Mouse (Mus musculus): ENCODE measurements around the gene Slc46a3. TPM values are rescaled to one million over a fixed set of nuclear protein-coding genes. Genes with fewer than 3 reads are reported as not detected.

Slc46a3 gene
- polyA plus RNA-seq, 1 experiment from 2014 or later: 3.9 TPM

DNA sequence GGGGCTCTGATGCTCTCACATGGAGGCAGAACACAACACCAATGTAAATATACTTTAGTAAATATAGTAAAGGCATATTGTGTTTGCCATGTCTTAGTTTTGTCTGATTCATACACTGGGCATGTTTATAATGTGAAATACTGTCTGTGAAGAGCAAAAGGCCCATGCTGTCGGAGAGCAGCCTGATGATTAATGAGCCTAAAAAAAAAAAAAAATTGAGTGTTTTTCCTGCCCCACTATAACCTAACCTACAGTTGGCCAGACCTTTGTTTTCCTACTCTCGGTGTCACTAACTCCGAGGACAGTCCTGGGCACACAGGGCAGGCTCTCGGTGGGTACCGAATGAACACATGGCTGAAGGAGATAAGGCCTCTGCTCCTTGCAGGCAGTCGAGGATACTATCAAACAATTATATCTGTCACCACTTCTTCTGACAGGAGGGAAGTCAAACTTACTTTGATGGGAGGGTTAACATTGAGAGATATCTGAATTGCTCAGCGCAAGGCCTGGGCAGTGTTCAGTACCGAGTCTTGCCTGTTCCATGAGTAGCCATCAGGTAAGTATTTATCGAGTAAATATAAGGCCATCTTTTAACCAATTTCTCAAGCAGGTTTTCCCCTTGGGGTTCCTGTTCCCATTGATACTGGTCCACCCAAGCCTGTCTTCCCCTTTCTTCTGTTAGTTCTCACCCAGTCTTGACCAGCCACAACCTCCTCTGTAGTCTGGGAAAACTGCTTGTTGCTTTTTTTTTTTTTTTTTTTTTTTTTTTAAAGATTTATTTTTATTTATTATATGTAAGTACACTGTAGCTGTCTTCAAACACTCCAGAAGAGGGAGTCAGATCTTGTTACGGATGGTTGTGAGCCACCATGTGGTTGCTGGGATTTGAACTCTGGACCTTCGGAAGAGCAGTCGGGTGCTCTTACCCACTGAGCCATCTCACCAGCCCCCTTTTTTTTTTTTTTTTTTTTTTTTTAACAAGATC lies 6.0 kb downstream of the Slc46a3 start:
- 91% methylated on average over 9 of the region's 12 CpGs for WGBS
- Histone ChIP-seq H3K27me3 (ENCODE audit: poor library complexity, severe bottlenecking) (peaks cover 16% of the 10 kb centered on the region), H3K9me3 (no peaks in the 10 kb centered on the region), H3K4me3 (no peak overlapping the region), H3K4me1 (peaks cover 9% of the 10 kb centered on the region), H3K27ac (no peak overlapping the region), H3K36me3 (replicated peaks) (no peaks in the 10 kb centered on the region; the same call in 1 of the 2 replicates)
- DNase-seq (ENCODE audit: extremely low spot score, low spot score): no peak

DNA sequence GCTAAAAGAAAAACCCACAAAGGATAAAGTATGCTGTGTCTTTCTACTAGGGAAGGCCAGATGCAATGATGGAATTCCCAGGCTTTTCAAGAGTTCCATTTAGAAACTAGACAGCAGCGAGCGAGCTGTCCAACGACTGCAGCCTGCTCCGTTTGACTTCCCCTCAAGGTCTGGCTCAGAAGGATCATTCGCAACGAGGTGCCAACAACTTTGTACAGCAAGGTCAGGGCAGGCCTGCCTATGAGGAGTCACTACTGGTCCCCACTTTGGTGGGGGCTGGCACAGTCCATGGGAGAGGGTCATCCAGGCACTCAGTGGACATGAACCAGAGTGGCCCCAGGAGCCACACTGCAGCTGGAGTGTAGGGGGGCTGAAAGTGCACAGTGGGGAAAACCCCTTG lies 11.0 kb downstream of the Slc46a3 start:
- Histone ChIP-seq H3K27ac (no peak overlapping the region), H3K4me1 (no peaks in the 10 kb centered on the region), H3K4me3 (no peak overlapping the region), H3K27me3 (ENCODE audit: poor library complexity, severe bottlenecking) (no peaks in the 10 kb centered on the region), H3K36me3 (replicated peaks) (peaks cover 34% of the 10 kb centered on the region), H3K9me3 (no peaks in the 10 kb centered on the region)
- 94% methylated on average over 6 of the region's 6 CpGs for WGBS
- DNase-seq (ENCODE audit: extremely low spot score, low spot score): no peak

DNA sequence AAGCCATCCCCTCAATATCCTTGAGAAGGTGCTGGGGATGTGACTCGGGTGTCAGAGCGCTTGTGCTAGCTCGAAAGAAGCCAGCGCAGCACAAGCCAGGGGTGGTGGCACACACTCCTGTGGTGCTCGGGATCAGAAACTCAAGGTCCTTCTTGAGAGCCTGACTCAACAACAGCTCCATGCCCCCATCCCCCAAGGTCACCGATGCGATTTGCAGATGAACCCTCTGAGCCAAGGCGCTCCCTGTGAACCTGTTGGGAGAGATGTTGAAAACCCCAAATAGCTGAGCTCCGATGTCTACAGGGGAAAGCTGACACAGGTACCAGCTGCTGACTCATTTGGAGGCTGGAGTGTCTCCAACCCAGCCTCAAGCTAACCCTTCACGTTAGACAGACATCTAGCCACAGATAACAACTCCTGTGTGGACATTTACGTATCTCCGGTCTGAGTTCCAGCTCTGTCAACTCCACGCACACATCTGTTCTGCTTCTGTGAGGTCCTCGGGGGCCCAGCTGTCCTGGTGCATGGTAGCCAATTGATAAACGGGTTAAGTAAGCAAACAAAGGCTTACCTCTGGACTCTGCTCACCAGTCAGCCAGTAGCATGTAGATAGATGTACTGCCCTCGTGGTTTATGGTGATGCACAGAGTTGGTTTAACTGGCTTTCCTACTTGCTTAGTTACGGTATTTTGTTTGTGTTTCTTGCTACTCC lies 14.5 kb downstream of the Slc46a3 start:
- H3K27me3 ChIP-seq (ENCODE audit: poor library complexity, severe bottlenecking): no peaks in the 10 kb centered on the region
- peaks cover 69% of the 10 kb centered on the region for H3K36me3 ChIP-seq (replicated peaks)
- 94% methylated on average over 17 of the region's 17 CpGs for WGBS
- no peak overlapping the region for H3K27ac ChIP-seq
- no peaks in the 10 kb centered on the region; the same call in 1 of the 2 replicates for H3K9me3 ChIP-seq
- no peaks in the 10 kb centered on the region for H3K4me1 ChIP-seq
- DNase-seq (ENCODE audit: extremely low spot score, low spot score): no peak
- no peak overlapping the region for H3K4me3 ChIP-seq

DNA sequence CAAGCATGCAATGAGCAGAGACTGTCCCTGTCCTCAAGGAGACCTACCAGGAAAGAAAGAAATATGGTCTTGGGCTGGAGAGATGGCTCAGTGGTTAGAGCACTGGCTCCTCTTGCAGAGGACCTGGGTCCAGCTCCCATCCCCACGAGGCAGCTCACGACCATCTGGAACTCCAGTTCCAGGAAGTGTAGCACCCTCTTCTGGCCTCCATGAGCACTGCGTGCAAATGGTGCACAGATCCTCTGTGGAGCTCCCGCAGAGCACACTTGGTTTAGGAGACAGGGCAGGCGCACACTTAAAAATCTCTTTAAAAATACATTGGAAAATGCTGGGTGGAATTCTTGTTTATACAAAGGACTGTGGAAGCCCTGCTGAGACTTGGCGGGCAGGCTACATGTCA lies 17.1 kb downstream of the Slc46a3 start:
- 93% methylated on average over 6 of the region's 6 CpGs for WGBS
- Histone ChIP-seq H3K4me3 (no peak overlapping the region), H3K9me3 (no peaks in the 10 kb centered on the region; the same call in 1 of the 2 replicates), H3K4me1 (no peaks in the 10 kb centered on the region), H3K27ac (no peak overlapping the region), H3K27me3 (ENCODE audit: poor library complexity, severe bottlenecking) (no peaks in the 10 kb centered on the region), H3K36me3 (replicated peaks) (peaks cover 93% of the 10 kb centered on the region)
- no peak for DNase-seq (ENCODE audit: extremely low spot score, low spot score)

DNA sequence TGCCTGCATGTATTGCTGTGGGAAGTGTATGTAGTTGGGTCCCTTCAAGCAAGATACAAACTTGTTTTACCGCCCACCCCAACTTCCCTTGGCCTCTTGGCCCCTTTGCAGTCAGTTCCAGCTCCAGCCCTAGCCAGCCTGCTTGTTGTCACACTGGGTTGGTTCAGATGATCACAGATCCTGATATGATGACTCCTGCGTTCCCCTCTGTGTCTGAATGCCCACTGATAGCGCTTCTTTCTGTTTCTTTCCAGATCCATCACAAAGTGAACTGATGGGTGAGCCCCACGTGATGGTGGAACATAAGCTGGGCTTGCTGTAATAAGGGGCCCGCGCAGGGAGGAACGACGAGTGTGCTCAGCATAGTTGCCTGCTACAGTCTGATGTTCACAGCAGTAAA lies 19.4 kb downstream of the Slc46a3 start:
- no peaks in the 10 kb centered on the region for H3K27me3 ChIP-seq (ENCODE audit: poor library complexity, severe bottlenecking)
- H3K4me3 ChIP-seq: no peak overlapping the region
- no peak overlapping the region for H3K27ac ChIP-seq
- WGBS: 93% methylated on average over 8 of the region's 8 CpGs
- no peaks in the 10 kb centered on the region; the same call in 1 of the 2 replicates for H3K9me3 ChIP-seq
- no peak for DNase-seq (ENCODE audit: extremely low spot score, low spot score)
- H3K4me1 ChIP-seq: no peaks in the 10 kb centered on the region
- H3K36me3 ChIP-seq (replicated peaks): peaks cover 100% of the 10 kb centered on the region

DNA sequence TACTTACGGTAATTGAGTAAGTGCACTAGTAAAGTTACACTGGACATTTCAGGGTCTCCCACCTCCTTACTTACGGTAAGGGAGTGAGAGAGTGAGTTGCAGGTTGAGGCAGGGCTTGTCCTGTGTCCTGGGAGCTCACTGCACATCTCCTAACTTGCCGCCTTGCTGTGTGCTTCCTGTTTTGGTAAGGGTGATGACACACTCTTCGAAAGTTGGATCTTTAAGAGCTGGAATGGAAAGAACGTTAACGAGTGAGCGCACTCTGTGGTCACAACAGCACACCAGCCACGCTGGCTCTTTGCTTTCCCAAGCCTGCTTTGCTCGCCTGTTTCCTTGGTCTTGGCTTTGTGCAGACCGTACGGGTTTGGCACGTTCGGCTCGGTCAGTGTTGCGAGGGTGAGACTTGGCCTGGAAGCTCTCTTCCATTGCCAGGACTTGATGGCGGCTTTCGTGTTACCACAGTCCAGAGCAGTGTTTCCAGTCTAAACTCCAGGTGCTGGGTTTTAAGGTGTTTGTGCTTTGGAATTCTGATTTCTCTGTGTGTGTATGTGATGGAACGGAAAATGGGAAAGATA lies 20.0 kb downstream of the Slc46a3 start:
- H3K27me3 ChIP-seq (ENCODE audit: poor library complexity, severe bottlenecking): no peaks in the 10 kb centered on the region
- H3K27ac ChIP-seq: no peak overlapping the region
- peaks cover 100% of the 10 kb centered on the region for H3K36me3 ChIP-seq (replicated peaks)
- no peaks in the 10 kb centered on the region for H3K4me1 ChIP-seq
- no peak for DNase-seq (ENCODE audit: extremely low spot score, low spot score)
- no peaks in the 10 kb centered on the region; the same call in 1 of the 2 replicates for H3K9me3 ChIP-seq
- WGBS: 95% methylated on average over 18 of the region's 18 CpGs
- no peak overlapping the region for H3K4me3 ChIP-seq

DNA sequence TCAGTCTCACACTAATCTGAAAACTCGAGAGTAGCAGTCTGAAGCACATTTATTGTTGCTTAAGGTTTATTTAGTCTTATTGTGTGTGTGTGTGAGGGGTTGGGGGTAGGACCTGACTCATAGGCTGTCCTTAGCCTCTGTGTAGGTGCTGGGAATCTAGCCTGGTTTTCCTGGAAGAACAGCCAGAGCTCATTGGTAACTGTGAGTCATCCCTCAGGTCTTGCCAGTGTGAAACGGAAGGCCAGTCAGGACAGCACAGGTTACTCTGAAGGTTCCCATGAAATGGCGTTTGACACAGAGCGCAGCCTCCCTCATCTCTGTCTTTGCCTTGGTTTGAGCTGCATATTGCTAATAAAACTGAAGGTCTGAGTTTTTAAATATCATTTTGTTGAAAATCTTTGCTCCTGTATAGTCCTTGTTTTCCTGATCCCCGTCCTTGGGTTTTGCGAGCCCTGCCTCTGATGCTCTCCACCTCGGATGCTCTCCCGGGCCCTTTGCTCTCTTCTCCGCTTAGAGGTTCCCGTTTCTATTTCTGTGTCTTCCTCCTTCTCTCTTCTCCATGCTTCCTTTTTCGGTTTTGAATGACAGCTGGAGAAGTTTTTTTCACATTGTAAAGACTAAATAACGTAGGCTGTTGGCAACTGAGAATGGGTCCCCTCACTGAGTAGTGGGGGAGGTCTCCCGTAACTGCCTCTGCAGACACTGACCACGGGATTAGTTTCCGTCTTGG lies 23.4 kb downstream of the Slc46a3 start:
- Histone ChIP-seq H3K4me3 (no peak overlapping the region), H3K4me1 (no peaks in the 10 kb centered on the region), H3K36me3 (replicated peaks) (peaks cover 100% of the 10 kb centered on the region), H3K9me3 (no peaks in the 10 kb centered on the region), H3K27me3 (ENCODE audit: poor library complexity, severe bottlenecking) (no peaks in the 10 kb centered on the region), H3K27ac (no peak overlapping the region)
- WGBS: 93% methylated on average over 15 of the region's 15 CpGs
- no peak for DNase-seq (ENCODE audit: extremely low spot score, low spot score)

DNA sequence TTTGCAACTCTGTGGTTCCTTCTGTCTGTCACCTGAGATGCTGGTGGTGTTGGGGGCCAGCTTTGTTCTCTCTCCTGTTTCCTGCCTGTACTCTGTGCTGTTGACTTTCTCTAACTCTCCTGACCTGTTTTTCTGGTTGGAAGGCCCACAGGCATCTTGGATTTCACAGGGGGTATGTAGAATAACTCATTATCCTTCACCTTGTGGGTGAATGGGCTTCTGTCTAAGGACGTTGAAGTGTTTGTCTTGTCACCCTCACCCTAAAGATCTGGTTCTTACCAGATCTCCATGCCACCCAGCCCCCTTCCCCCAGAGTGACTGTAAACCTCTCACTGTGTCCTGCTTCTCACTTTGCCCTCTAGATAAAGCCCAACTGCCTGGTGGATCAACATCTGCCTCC lies 24.3 kb downstream of the Slc46a3 start:
- 89% methylated on average over 1 of the region's 1 CpGs for WGBS
- Histone ChIP-seq H3K36me3 (replicated peaks) (peaks cover 100% of the 10 kb centered on the region), H3K27me3 (ENCODE audit: poor library complexity, severe bottlenecking) (no peaks in the 10 kb centered on the region), H3K27ac (no peak overlapping the region), H3K4me1 (no peaks in the 10 kb centered on the region), H3K4me3 (no peak overlapping the region), H3K9me3 (no peaks in the 10 kb centered on the region)
- no peak for DNase-seq (ENCODE audit: extremely low spot score, low spot score)

DNA sequence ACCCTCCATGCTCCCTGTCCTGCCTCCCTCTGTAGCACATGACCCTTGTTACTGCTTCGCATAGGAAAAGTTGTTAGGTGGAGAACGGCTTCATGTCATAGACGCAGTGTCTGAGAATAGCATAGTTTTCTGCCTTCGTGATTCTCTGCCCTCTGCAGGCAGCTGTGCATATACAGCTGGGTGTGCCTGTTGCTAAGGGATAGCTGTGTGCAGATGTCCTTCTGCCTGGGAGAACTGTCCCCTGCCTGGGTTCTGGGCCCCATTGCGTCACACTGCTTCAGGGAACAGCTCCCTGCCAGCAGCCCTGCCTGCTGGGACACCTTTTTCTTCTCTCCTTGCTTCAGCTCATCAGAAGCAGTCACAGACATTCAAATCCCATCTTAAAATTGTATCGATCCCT lies 25.0 kb downstream of the Slc46a3 start:
- Histone ChIP-seq H3K36me3 (replicated peaks) (peaks cover 100% of the 10 kb centered on the region), H3K27me3 (ENCODE audit: poor library complexity, severe bottlenecking) (no peaks in the 10 kb centered on the region), H3K27ac (no peak overlapping the region), H3K4me1 (no peaks in the 10 kb centered on the region), H3K9me3 (no peaks in the 10 kb centered on the region), H3K4me3 (no peak overlapping the region)
- WGBS: 92% methylated on average over 6 of the region's 6 CpGs
- no peak for DNase-seq (ENCODE audit: extremely low spot score, low spot score)

DNA sequence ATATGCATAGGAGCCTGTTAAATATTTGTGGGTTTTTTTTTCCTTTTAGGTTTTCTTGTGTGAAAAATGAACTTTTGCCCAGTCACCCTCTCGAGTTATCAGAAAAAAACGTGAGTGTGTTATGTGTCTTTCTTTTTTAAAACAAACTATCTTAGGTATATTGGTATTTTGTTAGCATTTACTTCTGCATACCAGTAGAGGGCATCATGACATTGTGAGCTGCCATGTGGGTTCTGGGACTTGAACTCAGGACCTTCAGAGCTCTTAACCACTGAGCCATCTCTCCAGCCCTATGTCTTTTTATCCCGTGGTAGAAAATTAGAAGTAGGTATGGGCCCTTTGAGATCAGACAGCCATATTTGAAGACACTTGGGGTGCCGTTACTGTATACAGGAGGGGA lies 25.9 kb downstream of the Slc46a3 start:
- Histone ChIP-seq H3K27me3 (ENCODE audit: poor library complexity, severe bottlenecking) (no peaks in the 10 kb centered on the region), H3K27ac (no peak overlapping the region), H3K9me3 (no peaks in the 10 kb centered on the region), H3K4me3 (no peak overlapping the region), H3K4me1 (no peaks in the 10 kb centered on the region), H3K36me3 (replicated peaks) (peaks cover 100% of the 10 kb centered on the region)
- 94% methylated on average over 4 of the region's 4 CpGs for WGBS
- no peak for DNase-seq (ENCODE audit: extremely low spot score, low spot score)

DNA sequence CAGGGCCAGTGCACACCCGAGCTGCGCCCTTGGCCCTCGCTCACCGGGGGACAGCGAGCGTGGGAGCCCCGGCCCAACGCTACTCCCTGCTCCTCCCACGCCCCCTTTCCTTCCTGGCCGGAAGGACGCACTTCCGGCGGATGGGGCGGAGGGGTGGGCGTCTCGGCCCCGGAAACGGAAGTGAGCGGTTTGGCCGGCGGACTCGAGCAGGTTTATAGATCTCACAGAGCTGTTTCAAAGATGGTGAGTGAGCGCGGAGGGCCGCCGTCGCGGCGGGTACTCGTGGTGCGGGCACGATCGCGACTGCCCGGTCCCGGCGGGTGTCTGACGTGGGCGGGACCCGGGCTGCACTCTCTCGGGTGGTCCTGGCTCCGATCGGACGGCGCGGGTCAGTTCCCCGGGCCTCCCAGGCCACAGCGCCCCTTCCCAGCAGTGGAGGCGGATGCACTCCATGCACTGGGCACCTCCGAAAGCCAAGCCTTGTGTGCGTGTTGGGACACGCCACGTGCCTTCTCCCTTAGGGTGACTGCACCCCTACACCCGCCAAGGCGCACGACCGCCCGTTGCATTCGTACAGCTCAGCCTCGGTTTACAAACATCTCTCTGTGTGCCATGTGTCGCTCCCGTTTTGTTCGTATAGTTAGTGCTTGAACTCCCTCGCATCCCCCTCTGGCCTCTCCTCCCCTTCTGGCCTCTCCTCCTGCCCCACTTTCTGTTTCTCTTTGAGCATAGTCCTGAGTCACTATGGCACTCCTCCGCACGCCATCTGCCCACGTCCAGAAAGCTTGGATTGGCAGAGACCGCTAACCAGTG lies 34.0 kb downstream of the Slc46a3 start, which contains the start of gene Pomp:
Pomp (plus strand) TSS at position 13 of the 813 bp plus-strand sequence.
- under 1% methylated on average over 68 of the region's 68 CpGs for WGBS
- no peaks in the 10 kb centered on the region for H3K9me3 ChIP-seq
- peak within 1 kb of the TSS; percentile 91 for H3K27ac ChIP-seq
- H3K4me3 ChIP-seq: peak within 1 kb of the TSS; percentile 97
- H3K27me3 ChIP-seq (ENCODE audit: poor library complexity, severe bottlenecking): no peaks in the 10 kb centered on the region
- H3K36me3 ChIP-seq (replicated peaks): peaks cover 35% of the 10 kb centered on the region
- peak; percentile 90 for DNase-seq (ENCODE audit: extremely low spot score, low spot score)
- peaks cover 24% of the 10 kb centered on the region for H3K4me1 ChIP-seq
